Mouse (Mus musculus) regulatory T cell (primary cell): Measurements from ENCODE around the gene Atp1a3.

Source experiments
- in situ Hi-C: fragments of 300-600 bp; cut with MboI, MseI; formaldehyde crosslinking; loops from one replicate; pipeline ENCODE4 v1.15.1; 2025; ENCODE audit warnings: high pct_unique_total_duplicates

The Atp1a3 gene

GRCm38 (mm10) chr7:24967966-24968365, 37.8 kb downstream of the Atp1a3 start:
- in situ Hi-C loops: loop anchor here (5.0 kb wide), 1 partner anchor 146 kb away; no protein-coding TSS in a partner anchor

GRCm38 (mm10) chr7:24964897-24965535, 40.7 kb downstream of the Atp1a3 start:
- in situ Hi-C loops: loop anchor here (5.0 kb wide), 1 partner anchor 143 kb away; no protein-coding TSS in a partner anchor

- in situ Hi-C loops: no loop called here
These were observed 41.5 kb downstream of the Atp1a3 start for GRCm38 (mm10) chr7:24964288-24964687.

GRCm38 (mm10) chr7:24955226-24955625, 50.5 kb downstream of the Atp1a3 start:
- in situ Hi-C loops: no loop called here

GRCm38 (mm10) chr7:24954450-24954849, 51.3 kb downstream of the Atp1a3 start:
- in situ Hi-C loops: no loop called here

GRCm38 (mm10) chr7:24953966-24954365, 51.8 kb downstream of the Atp1a3 start:
- in situ Hi-C loops: no loop called here

GRCm38 (mm10) chr7:24949958-24950623, 55.7 kb downstream of the Atp1a3 start:
- in situ Hi-C loops: no loop called here

- in situ Hi-C loops: no loop called here
These were observed 57.0 kb downstream of the Atp1a3 start for GRCm38 (mm10) chr7:24948774-24949173.

GRCm38 (mm10) chr7:24947316-24948048, 58.3 kb downstream of the Atp1a3 start:
- in situ Hi-C loops: no loop called here

GRCm38 (mm10) chr7:24944257-24944950, 61.4 kb downstream of the Atp1a3 start, which contains the start of gene Gm4881:
Gm4881 (minus strand) TSS chr7:24944494.
- in situ Hi-C loops: no loop called here

GRCm38 (mm10) chr7:24943641-24944040, 62.1 kb downstream of the Atp1a3 start:
- in situ Hi-C loops: no loop called here

- in situ Hi-C loops: no loop called here
These were observed 74.1 kb downstream of the Atp1a3 start for GRCm38 (mm10) chr7:24931651-24932050.

- in situ Hi-C loops: no loop called here
These were observed 75.3 kb downstream of the Atp1a3 start for GRCm38 (mm10) chr7:24930475-24930874.
